Mouse (Mus musculus) heart, embryonic 16.5 days (tissue): Measurements from ENCODE around the gene Samsn1. TPM values are rescaled to one million over a fixed set of nuclear protein-coding genes. Genes with fewer than 3 reads are reported as not detected.

Source experiments
- ATAC-seq: fragments of 200-750 bp; cut with Nextera tagmentation; replicated peaks from 2 replicates; pipeline ENCODE4 v1.8.0; 2017; ENCODE audit warnings: moderate number of reproducible peaks; ENCODE audit not compliant: insufficient read depth, low FRiP score; ENCODE audit errors: extremely low read depth
- H3K27ac ChIP-seq: fragments of 300-500 bp; sonication (generic); 2 replicates; pipeline ENCODE4 v1.5.1; 2014; ENCODE audit warnings: mild to moderate bottlenecking, low read length, control low read depth, moderate library complexity
- H3K27me3 ChIP-seq: fragments of 300-500 bp; sonication (generic); 2 replicates; pipeline ENCODE4 v1.6.1; 2014; ENCODE audit warnings: low read length, mixed read lengths; ENCODE audit not compliant: control insufficient read depth, insufficient read depth
- H3K36me3 ChIP-seq: fragments of 300-500 bp; sonication (generic); 2 replicates; pipeline ENCODE4 v1.6.1; 2014; ENCODE audit not compliant: control insufficient read depth, insufficient read depth
- H3K4me1 ChIP-seq: fragments of 300-500 bp; sonication (generic); 2 replicates; pipeline ENCODE4 v1.6.1; 2014; ENCODE audit warnings: low read length, mixed read lengths; ENCODE audit not compliant: control insufficient read depth, insufficient read depth
- H3K4me2 ChIP-seq: fragments of 300-500 bp; sonication (generic); 2 replicates; pipeline ENCODE4 v1.6.1; 2014; ENCODE audit warnings: low read depth, mild to moderate bottlenecking, control low read depth, low read length
- H3K4me3 ChIP-seq: fragments of 300-500 bp; sonication (generic); 2 replicates; pipeline ENCODE4 v1.5.1; 2014; ENCODE audit warnings: mild to moderate bottlenecking, control low read depth, low read length
- H3K9ac ChIP-seq: fragments of 300-500 bp; sonication (generic); 2 replicates; pipeline ENCODE4 v1.6.1; 2014; ENCODE audit warnings: low read length, control low read depth
- H3K9me3 ChIP-seq: fragments of 300-500 bp; sonication (generic); replicated peaks from 2 replicates; pipeline ENCODE4 v1.6.1; 2016; ENCODE audit warnings: low read length; ENCODE audit not compliant: control insufficient read depth
- WGBS: fragments of 180-500 bp; shearing (Covaris S2); extraction: QIAGEN DNeasy Blood & Tissue Kit; methylation state at CpG from one replicate; pipeline ENCODE4 v1.1.7; 2014; 5-methylcytosine and 5-hydroxymethylcytosine counted together
- polyA plus RNA-seq: library from polyadenylated mRNA; unstranded; fragments of >200 nt; fragmentation: Nextera tagmentation; extraction: Ambion mirVana; gene quantifications from 2 replicates; pipeline ENCODE4 v1.2.1, GENCODE M21; 2015

Samsn1 gene
- polyA plus RNA-seq, 1 experiment from 2014 or later = 3.6 TPM

DNA sequence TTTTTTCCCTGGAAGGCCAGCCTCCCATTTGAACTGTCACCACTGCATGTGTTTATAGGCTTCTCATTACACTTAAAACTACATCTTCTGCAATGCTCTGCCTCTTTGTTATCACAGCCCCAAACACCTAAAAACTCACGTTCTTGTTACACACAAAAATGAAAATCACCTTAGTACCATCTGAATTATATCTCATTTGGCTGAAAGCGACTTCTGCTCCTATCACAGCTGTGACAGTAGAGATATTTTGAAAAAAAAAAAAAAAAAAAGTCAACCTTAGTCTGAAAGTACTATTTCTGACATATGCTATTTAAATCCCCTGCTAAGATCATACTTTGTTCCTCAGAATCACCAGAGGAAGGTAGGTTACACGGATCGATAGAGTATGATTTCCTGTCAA is 102.8 kb downstream of the Samsn1 start:
- H3K27me3 ChIP-seq = no peaks in the 10 kb centered on the region
- no peaks in the 10 kb centered on the region for H3K4me1 ChIP-seq
- no peak overlapping the region for H3K4me2 ChIP-seq
- no peaks in the 10 kb centered on the region for H3K36me3 ChIP-seq
- H3K4me3 ChIP-seq = no peak overlapping the region
- no peak overlapping the region for H3K9ac ChIP-seq
- H3K27ac ChIP-seq = no peak overlapping the region
- no peak for ATAC-seq
- WGBS = 78% methylated on average over 4 of the region's 4 CpGs
- H3K9me3 ChIP-seq = no peaks in the 10 kb centered on the region

DNA sequence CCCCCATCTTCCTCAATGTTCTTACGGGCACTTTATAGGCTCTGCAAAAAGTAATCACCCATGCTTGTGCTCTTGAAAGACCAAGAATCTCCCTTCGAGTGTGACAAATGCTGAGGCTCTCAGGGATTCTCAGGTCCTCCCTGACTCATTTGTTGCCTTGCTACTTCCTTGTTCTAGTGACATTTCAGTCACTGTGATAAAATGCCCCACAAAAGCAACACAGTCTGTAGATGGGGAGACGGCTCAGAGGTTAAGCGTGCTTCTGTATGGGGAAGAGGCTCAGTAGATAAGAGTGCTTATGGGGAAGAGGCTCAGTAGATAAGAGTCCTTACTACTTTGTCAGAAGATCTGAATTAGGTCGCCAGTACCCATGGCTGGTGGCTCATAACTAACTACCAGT is 104.4 kb downstream of the Samsn1 start:
- H3K4me2 ChIP-seq = no peak overlapping the region
- no peaks in the 10 kb centered on the region for H3K27me3 ChIP-seq
- no peak for ATAC-seq
- H3K9ac ChIP-seq = no peak overlapping the region
- H3K27ac ChIP-seq = no peak overlapping the region
- H3K36me3 ChIP-seq = no peaks in the 10 kb centered on the region
- H3K4me3 ChIP-seq = no peak overlapping the region
- WGBS = 41% methylated on average over 5 of the region's 5 CpGs
- no peaks in the 10 kb centered on the region for H3K9me3 ChIP-seq
- H3K4me1 ChIP-seq = no peaks in the 10 kb centered on the region

DNA sequence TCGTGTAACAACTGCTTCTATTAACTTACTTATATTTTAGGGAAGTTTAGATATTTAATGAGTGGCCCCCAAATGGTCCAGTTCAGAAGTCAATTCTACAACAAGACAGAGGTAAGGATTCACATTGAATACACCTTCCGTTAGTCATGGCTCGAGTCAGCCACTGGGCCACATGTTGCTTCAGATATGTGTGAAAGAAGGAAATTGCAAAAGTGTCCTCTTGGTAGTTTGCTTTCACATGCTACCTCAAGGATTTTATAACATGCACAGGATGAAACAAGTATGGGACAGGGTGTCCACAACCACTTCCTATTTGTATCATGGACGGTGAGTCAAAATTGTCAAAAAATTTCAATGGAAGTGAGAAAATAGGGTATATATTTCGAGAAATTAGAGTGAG is 110.0 kb downstream of the Samsn1 start:
- Histone ChIP-seq H3K27ac (no peak overlapping the region), H3K36me3 (no peaks in the 10 kb centered on the region), H3K4me1 (no peaks in the 10 kb centered on the region), H3K4me3 (no peak overlapping the region), H3K27me3 (no peaks in the 10 kb centered on the region), H3K9ac (no peak overlapping the region), H3K9me3 (no peaks in the 10 kb centered on the region), H3K4me2 (no peak overlapping the region)
- 86% methylated on average over 5 of the region's 5 CpGs for WGBS
- no peak for ATAC-seq

DNA sequence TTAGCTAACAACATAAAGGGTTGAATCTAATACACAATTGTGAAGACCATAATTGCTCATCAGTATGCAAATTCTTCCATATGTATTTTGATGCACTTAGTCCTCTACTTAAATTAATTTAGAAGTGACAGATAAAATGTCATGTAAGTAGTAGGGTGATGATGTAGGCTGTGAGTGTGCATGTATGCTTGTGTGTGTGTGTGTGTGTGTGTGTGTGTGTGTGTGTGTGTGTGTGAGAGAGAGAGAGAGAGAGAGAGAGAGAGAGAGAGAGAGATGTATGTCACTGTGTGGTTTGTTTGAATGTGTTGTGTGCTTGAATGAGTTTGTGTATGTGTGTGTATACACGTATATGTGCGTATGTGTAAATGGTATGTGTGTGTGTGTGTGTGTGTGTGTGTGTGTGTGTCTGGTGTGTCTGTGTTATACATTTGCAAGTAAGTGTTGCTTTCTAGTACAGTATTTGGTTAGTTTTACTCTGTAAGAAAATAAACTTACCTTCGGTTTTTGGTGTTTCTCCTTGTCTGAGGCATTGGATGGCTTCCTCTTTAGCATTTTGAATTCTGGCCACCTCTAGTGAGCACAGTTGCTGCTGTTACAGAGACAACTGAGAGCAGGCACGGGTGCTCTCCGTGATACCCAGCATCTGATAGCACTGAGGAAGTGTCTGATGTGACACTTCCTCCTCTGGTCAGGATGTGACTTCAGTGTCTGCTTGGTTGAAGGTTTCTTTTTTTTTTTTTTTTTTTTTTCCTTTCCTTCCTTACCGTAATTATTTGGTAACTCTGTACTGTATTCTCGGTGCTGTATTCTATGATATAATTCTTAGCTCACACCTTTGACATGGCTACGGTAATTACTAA is 113.2 kb downstream of the Samsn1 start:
- no peaks in the 10 kb centered on the region for H3K9me3 ChIP-seq
- no peak overlapping the region for H3K27ac ChIP-seq
- H3K4me2 ChIP-seq = peak overlapping the region; percentile 20; the same call in 1 of the 2 replicates
- WGBS = 60% methylated on average over 8 of the region's 8 CpGs
- H3K9ac ChIP-seq = no peak overlapping the region
- H3K36me3 ChIP-seq = no peaks in the 10 kb centered on the region
- no peaks in the 10 kb centered on the region for H3K27me3 ChIP-seq
- no peaks in the 10 kb centered on the region for H3K4me1 ChIP-seq
- H3K4me3 ChIP-seq = peak overlapping the region; percentile 1; the same call in 1 of the 2 replicates
- ATAC-seq = peak; percentile 70; the same call in 1 of the 2 replicates

DNA sequence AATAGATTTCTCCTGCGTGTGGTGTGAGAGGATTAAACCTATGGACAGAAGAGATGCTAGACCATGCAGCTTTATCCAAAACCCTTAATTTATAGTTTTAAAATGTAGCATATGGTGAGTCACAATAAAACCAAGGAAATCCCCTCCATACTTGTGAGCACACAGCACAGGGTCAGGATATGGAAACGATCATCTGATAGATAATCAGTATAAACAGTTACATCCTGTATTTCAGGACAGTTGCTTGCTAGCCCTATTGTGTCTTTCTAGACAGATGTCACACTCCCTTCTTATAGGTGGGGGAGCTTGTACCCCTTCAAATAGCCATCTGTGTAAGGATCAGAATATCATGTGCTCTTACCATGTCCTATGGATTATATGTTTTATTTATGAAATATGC is 115.3 kb downstream of the Samsn1 start:
- no peaks in the 10 kb centered on the region for H3K36me3 ChIP-seq
- no peak for ATAC-seq
- no peaks in the 10 kb centered on the region for H3K9me3 ChIP-seq
- 58% methylated on average over 2 of the region's 2 CpGs for WGBS
- no peaks in the 10 kb centered on the region for H3K27me3 ChIP-seq
- H3K4me3 ChIP-seq = no peak overlapping the region
- H3K9ac ChIP-seq = no peak overlapping the region
- H3K4me2 ChIP-seq = no peak overlapping the region
- H3K27ac ChIP-seq = no peak overlapping the region
- H3K4me1 ChIP-seq = no peaks in the 10 kb centered on the region

DNA sequence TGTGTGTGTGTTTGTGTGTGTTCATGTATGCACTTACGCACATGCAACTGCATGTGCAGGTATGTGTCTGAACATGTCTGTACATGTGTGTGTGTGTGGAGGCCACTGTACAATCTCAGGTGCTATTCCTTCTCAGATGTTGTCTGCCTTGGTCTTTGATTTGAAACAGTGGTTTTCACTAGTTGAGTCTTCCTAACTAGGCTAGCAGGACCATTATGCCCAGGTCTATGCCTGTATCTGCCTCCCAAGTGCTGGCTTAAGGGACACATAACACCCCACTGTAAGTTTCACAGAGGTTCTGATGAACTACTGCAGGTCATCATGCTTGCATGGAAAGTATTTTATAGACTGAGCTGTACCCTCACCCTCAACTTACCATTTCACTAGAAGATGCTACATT is 115.8 kb downstream of the Samsn1 start:
- H3K36me3 ChIP-seq = no peaks in the 10 kb centered on the region
- H3K27ac ChIP-seq = no peak overlapping the region
- H3K9ac ChIP-seq = no peak overlapping the region
- H3K4me1 ChIP-seq = no peaks in the 10 kb centered on the region
- no peak overlapping the region for H3K4me2 ChIP-seq
- no peaks in the 10 kb centered on the region for H3K9me3 ChIP-seq
- no peak for ATAC-seq
- H3K4me3 ChIP-seq = no peak overlapping the region
- no peaks in the 10 kb centered on the region for H3K27me3 ChIP-seq
- WGBS = 95% methylated on average over 1 of the region's 1 CpGs

DNA sequence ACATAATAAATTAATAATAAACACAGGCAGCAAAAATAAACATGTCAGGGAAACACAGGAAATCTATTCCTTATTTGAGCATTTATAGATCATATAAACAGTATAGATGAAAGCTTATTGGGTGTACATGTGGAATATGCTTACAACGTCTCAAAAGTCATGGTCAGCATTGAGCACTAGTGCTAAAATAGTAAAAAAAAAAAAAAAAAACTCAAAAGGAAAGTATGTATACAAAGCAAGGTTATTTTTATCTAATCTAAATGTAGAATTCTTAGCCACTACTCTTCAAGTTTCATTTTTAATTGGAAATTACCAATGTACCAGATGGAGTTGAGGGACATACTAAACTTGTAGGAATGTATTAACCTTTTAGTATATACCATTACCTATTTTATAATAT is 116.8 kb downstream of the Samsn1 start:
- Histone ChIP-seq H3K4me2 (no peak overlapping the region), H3K9me3 (no peaks in the 10 kb centered on the region), H3K9ac (no peak overlapping the region), H3K4me3 (no peak overlapping the region), H3K27ac (no peak overlapping the region), H3K27me3 (no peaks in the 10 kb centered on the region), H3K36me3 (no peaks in the 10 kb centered on the region), H3K4me1 (no peaks in the 10 kb centered on the region)
- WGBS = 64% methylated on average over 1 of the region's 1 CpGs
- no peak for ATAC-seq

DNA sequence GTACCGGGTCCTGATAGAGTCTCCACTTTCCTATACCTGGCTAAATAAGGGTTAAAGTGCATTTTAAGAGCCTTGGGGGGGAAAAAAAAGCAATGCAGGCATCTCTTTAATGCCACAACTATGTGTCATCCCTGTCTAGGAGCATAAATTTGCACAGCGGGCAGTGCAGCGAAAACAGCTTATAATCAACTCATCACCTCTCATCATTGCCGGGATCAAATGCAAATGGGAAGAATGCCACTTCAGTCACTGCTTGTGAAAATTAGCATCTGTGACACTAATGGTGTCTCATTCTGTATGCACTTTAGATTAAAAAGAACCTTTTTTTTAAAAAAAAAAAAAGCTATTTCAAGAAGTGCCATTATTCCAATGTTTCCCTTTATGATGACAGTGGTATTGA is 118.0 kb downstream of the Samsn1 start:
- Histone ChIP-seq H3K27me3 (no peaks in the 10 kb centered on the region), H3K4me3 (no peak overlapping the region), H3K4me2 (no peak overlapping the region), H3K9me3 (no peaks in the 10 kb centered on the region), H3K4me1 (no peaks in the 10 kb centered on the region), H3K9ac (no peak overlapping the region), H3K36me3 (no peaks in the 10 kb centered on the region), H3K27ac (no peak overlapping the region)
- WGBS = 83% methylated on average over 4 of the region's 4 CpGs
- ATAC-seq = no peak

DNA sequence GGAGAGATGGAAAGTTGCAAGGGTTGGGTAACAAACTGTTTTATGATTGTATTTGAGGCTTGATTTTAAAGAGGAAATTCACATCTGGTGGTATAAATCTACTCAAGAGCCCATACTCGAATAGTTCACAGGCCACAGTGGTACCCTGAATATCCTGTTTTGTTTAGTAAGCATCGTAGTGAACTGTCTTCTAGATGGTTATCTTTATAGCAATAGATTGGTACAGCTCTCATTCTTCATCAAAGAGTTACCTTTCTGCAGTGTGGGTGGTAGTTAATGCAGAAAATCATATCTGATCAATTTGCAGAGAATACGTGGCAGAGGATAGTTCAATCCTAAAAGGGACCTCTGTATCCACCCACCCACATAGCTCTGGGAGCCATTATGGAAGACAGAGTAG is 119.1 kb downstream of the Samsn1 start:
- Histone ChIP-seq H3K27ac (no peak overlapping the region), H3K9ac (no peak overlapping the region), H3K4me2 (no peak overlapping the region), H3K9me3 (no peaks in the 10 kb centered on the region), H3K4me1 (no peaks in the 10 kb centered on the region), H3K27me3 (no peaks in the 10 kb centered on the region), H3K4me3 (no peak overlapping the region), H3K36me3 (no peaks in the 10 kb centered on the region)
- no peak for ATAC-seq
- 71% methylated on average over 3 of the region's 3 CpGs for WGBS
